Mouse (Mus musculus) midbrain, embryonic 16.5 days (tissue): ENCODE measurements around the gene R3hdm1. TPM values are rescaled to one million over a fixed set of nuclear protein-coding genes. Genes with fewer than 3 reads are reported as not detected.
"Not testable (repeated sequence)": the region's sequence is repeated elsewhere in the genome, so short reads cannot be mapped to it uniquely, and the experiment has no call there.

Experiments used
- ATAC-seq: fragments of 200-750 bp; cut with Nextera tagmentation; 2 replicates; pipeline ENCODE4 v1.8.0; 2017; ENCODE audit warnings: moderate TSS enrichment
- H3K27ac ChIP-seq: fragments of 300-500 bp; sonication (generic); 2 replicates; pipeline ENCODE4 v1.5.1; 2014; ENCODE audit warnings: mild to moderate bottlenecking, low read length, mixed read lengths
- H3K27me3 ChIP-seq: fragments of 300-500 bp; sonication (generic); 2 replicates; pipeline ENCODE4 v1.6.1; 2014; ENCODE audit warnings: low read depth, low read length, mixed read lengths; ENCODE audit not compliant: control insufficient read depth, insufficient read depth
- H3K36me3 ChIP-seq: fragments of 300-500 bp; sonication (generic); 2 replicates; pipeline ENCODE4 v1.6.1; 2014; ENCODE audit warnings: mild to moderate bottlenecking, low read length, moderate library complexity, mixed read lengths; ENCODE audit not compliant: control insufficient read depth, insufficient read depth
- H3K4me1 ChIP-seq: fragments of 300-500 bp; sonication (generic); 2 replicates; pipeline ENCODE4 v1.6.1; 2014; ENCODE audit warnings: mild to moderate bottlenecking, low read length, mixed read lengths; ENCODE audit not compliant: control insufficient read depth, insufficient read depth
- H3K4me2 ChIP-seq: fragments of 300-500 bp; sonication (generic); 2 replicates; pipeline ENCODE4 v1.6.1; 2014; ENCODE audit warnings: mild to moderate bottlenecking, low read length, mixed read lengths
- H3K4me3 ChIP-seq: fragments of 300-500 bp; sonication (generic); 2 replicates; pipeline ENCODE4 v1.5.1; 2014; ENCODE audit warnings: low read depth, mild to moderate bottlenecking, low read length, moderate library complexity, mixed read lengths
- H3K9ac ChIP-seq: fragments of 300-500 bp; sonication (generic); 2 replicates; pipeline ENCODE4 v1.6.1; 2014; ENCODE audit warnings: low read depth, low read length, mixed read lengths
- H3K9me3 ChIP-seq: fragments of 300-500 bp; sonication (generic); replicated peaks from 2 replicates; pipeline ENCODE4 v1.6.1; 2014; ENCODE audit warnings: mild to moderate bottlenecking, low read length, mixed read lengths; ENCODE audit not compliant: control insufficient read depth, poor library complexity, severe bottlenecking
- WGBS: fragments of 180-500 bp; shearing (Covaris S2); extraction: QIAGEN DNeasy Blood & Tissue Kit; methylation state at CpG from one replicate; pipeline ENCODE4 v1.1.7; 2014; 5-methylcytosine and 5-hydroxymethylcytosine counted together
- polyA plus RNA-seq: library from polyadenylated mRNA; unstranded; fragments of >200 nt; fragmentation: Nextera tagmentation; extraction: Ambion mirVana; gene quantifications from 2 replicates; pipeline ENCODE4 v1.2.1, GENCODE M21; 2015

R3hdm1 gene
- polyA plus RNA-seq, 1 experiment from 2014 or later: 84.1 TPM

DNA sequence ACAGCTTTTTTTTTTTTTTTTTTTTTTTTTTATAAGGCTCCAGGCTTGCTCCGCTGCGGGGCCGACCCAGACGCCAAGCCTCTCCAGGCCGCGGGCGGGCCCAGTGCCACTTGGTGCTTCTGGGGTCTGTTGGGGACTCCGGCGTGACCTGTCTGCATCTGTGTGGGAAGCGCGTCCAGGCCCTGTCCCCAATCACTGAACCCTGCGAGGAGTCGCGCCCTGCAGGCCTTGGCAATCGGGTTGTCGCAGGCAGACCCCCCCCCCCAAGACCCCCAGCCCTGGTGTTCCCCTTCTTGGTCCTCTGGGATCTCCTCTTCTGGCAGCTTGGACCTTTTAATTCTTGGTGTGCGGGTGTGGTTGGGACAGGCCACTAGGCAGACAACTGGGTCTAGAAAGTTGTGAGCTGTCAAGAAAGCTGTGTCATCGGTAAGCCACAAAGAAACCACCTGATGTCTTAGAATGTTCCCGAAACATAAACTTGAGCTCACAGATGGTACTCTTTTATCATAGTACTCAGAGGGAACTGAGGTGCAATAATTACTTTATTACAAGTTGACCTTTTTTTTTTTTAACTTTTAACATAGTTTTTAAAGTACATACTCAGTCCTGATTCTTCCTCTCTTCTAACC lies 141.7 kb downstream of the R3hdm1 start:
- H3K36me3 ChIP-seq: no peaks in the 10 kb centered on the region
- peak overlapping the region; percentile 88 for H3K4me2 ChIP-seq
- peaks cover 12% of the 10 kb centered on the region for H3K4me1 ChIP-seq
- H3K9me3 ChIP-seq: no peaks in the 10 kb centered on the region
- H3K27ac ChIP-seq: peak overlapping the region; percentile 91
- ATAC-seq: peak; percentile 55
- no peaks in the 10 kb centered on the region for H3K27me3 ChIP-seq
- WGBS: under 1% methylated on average over 19 of the region's 19 CpGs
- peak overlapping the region; percentile 93 for H3K9ac ChIP-seq
- H3K4me3 ChIP-seq: peak overlapping the region; percentile 85

DNA sequence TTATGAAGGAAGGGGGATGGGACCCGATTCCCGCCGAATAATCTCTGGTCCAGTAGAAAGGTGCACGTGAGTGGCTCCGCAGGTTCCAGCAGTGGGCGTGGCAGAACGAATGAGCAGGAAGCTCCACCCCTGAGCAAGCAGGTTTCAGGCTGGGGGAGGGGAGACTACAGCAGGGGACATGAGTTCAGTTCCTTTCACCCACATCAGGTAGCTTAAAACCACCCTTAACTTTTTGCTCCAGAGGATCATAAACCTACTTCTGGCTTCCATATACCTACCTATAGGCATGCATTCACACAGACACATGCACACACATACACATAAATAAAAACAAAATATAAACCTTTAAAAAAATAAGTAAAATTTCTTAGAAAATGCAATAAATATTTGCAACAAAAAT lies 164.0 kb downstream of the R3hdm1 start:
- 79% methylated on average over 7 of the region's 7 CpGs for WGBS
- H3K27ac ChIP-seq, H3K9me3 ChIP-seq, H3K4me3 ChIP-seq, H3K4me2 ChIP-seq, H3K4me1 ChIP-seq, ATAC-seq, H3K27me3 ChIP-seq, H3K9ac ChIP-seq: not testable (repeated sequence)
- peaks cover 49% of the 10 kb centered on the region for H3K36me3 ChIP-seq

DNA sequence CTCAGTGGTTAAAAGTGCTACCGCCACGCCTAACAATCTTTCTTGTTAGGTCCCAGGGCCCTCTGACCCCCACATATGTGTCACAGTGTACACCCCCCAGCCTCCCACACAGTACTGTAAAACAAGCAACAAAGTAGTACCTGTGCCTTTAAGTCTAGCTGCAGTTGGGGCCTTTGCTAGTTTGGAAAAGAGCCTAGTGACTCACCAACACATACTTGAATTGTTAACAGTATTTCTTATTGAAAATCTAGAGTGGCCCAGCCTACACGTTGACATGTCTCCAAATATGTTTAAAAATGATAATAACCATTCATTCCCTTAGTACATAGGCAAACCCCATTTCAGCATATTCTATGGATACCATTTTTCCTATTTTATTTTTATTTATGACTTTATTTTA lies 167.6 kb downstream of the R3hdm1 start:
- 99% methylated on average over 3 of the region's 3 CpGs for WGBS
- peaks cover 51% of the 10 kb centered on the region for H3K36me3 ChIP-seq
- H3K4me3 ChIP-seq: no peak overlapping the region
- no peak overlapping the region for H3K9ac ChIP-seq
- no peak overlapping the region for H3K27ac ChIP-seq
- no peak overlapping the region for H3K4me2 ChIP-seq
- no peaks in the 10 kb centered on the region for H3K4me1 ChIP-seq
- no peak for ATAC-seq
- no peaks in the 10 kb centered on the region for H3K27me3 ChIP-seq
- H3K9me3 ChIP-seq: no peaks in the 10 kb centered on the region

DNA sequence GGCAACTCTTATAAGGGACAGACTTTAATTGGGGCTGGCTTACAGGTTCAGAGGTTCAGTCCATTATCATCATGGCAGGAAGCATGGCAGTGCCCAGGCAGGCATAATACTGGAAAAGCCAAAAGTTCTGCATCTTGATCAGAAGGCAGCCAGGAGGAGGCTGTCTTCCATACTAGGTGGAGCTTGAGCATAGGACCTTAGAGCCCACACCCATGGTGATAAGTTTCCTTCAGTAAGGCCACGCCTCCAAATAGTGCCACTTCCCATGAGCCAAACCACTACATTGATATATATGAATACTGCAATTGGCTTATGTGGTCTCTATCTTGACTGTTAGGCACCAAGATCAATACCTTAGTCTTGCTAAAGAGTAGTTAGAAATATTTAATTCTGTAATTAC lies 172.8 kb downstream of the R3hdm1 start:
- H3K9me3 ChIP-seq: no peaks in the 10 kb centered on the region
- no peak overlapping the region for H3K27ac ChIP-seq
- H3K36me3 ChIP-seq: peaks cover 50% of the 10 kb centered on the region
- no peaks in the 10 kb centered on the region for H3K27me3 ChIP-seq
- no peaks in the 10 kb centered on the region for H3K4me1 ChIP-seq
- no peak overlapping the region for H3K4me3 ChIP-seq
- no peak overlapping the region for H3K4me2 ChIP-seq
- no peak for ATAC-seq
- H3K9ac ChIP-seq: no peak overlapping the region
- 93% methylated on average over 1 of the region's 1 CpGs for WGBS

DNA sequence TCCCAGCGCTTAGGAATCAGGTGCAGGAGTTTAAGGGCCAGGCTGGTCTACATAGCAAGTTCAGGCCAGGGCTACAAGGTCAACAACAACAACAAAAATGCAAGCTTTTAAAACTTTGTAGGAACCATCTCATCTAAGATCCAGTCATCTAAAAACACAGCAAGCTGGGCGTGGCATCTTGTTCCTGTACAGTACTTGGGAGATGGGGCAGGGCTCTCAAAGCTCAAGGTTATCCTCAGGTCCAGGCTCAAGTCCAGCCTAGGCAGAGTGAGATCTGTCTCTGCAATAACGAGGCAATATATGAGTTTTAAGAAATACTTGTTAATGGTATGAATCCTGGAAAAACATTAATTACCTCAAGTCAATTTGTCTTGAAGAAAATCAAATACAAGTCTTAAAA lies 175.5 kb downstream of the R3hdm1 start:
- ATAC-seq: no peak

DNA sequence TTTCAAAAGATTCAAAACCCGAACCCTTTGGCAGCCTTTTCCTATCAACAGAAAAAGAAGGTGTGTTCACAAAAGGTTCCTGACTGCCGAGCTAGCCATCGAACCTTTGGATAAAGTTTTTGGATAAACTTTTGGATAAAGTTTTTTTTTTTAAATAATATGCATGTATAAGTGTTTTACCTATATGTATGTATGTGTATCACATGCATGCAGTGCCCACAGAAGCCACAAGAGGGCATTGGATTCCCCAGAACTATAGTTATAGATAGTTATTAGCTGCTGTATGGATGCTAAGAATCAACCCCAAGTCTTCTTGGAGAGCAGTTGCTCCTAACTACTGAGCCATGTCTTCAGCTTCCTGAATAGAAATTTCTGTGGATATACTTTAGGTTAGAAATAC lies 178.7 kb downstream of the R3hdm1 start:
- Histone ChIP-seq H3K36me3 (peaks cover 22% of the 10 kb centered on the region), H3K4me1 (no peaks in the 10 kb centered on the region), H3K4me3 (no peak overlapping the region), H3K27me3 (no peaks in the 10 kb centered on the region), H3K9ac (no peak overlapping the region), H3K4me2 (no peak overlapping the region), H3K9me3 (no peaks in the 10 kb centered on the region), H3K27ac (no peak overlapping the region)
- no peak for ATAC-seq
- 98% methylated on average over 3 of the region's 3 CpGs for WGBS

More for the DNA sequence above, 175.5 kb downstream of the R3hdm1 start:
- Histone ChIP-seq H3K27me3 (no peaks in the 10 kb centered on the region), H3K4me3 (no peak overlapping the region), H3K36me3 (peaks cover 43% of the 10 kb centered on the region), H3K4me1 (no peaks in the 10 kb centered on the region), H3K9me3 (no peaks in the 10 kb centered on the region), H3K9ac (no peak overlapping the region), H3K27ac (no peak overlapping the region), H3K4me2 (no peak overlapping the region)
- 97% methylated on average over 3 of the region's 3 CpGs for WGBS

DNA sequence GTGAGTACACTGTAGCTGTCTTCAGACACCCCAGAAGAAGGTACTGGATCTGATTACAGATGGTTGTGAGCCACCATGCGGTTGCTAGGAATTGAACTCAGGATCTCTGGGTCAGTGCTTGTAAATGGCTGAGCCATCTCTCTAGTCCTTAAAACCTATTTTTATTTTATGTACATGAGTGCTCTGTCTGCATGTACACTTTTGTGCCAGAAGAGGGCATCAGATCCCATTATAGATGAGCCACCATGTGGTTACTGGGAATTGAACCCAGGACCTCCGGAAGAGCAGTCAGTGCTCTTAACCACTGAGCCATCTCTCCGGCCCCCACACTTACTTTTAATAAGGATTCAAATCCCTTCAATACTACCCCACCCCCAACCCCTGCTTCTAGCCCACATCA lies 179.8 kb downstream of the R3hdm1 start:
- no peak overlapping the region for H3K4me3 ChIP-seq
- H3K27me3 ChIP-seq: no peaks in the 10 kb centered on the region
- 100% methylated on average over 3 of the region's 3 CpGs for whole genome bisulfite sequencing
- no peak overlapping the region for H3K9ac ChIP-seq
- no peak for ATAC-seq
- H3K36me3 ChIP-seq: peaks cover 17% of the 10 kb centered on the region
- H3K9me3 ChIP-seq: no peaks in the 10 kb centered on the region
- no peak overlapping the region for H3K27ac ChIP-seq
- no peak overlapping the region for H3K4me2 ChIP-seq
- no peaks in the 10 kb centered on the region for H3K4me1 ChIP-seq

DNA sequence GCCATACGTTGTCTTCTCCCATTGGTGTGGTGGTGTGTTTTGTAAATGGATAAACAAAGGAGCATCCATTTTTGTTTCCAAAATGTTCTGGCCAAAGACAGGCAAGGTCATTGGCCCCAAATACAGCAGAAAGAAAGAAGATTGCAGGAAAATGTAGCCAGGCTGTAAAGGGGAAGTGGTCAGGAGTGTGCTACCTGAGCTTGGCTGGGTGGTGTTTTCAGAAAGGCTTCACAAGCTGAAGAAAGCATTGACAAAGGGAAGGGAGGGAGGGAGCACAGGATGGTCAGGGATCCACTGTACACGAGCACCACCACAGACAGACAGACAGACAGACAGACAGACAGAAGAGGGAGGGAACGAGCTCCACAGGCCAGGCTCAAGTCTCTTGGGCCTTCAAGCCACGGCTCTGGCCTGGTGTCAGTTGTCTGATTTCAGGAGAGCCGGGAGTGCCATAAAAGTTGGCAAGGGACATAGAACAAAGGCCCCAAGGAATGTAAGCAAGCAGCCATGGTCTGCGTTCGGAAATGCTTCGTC lies 181.1 kb downstream of the R3hdm1 start:
- Histone ChIP-seq H3K36me3 (peaks cover 8% of the 10 kb centered on the region; the same call in 1 of the 2 replicates), H3K9ac (no peak overlapping the region), H3K27me3 (no peaks in the 10 kb centered on the region), H3K27ac (no peak overlapping the region), H3K4me2 (no peak overlapping the region), H3K4me1 (no peaks in the 10 kb centered on the region), H3K9me3 (no peaks in the 10 kb centered on the region), H3K4me3 (no peak overlapping the region)
- ATAC-seq: no peak
- WGBS: 92% methylated on average over 8 of the region's 8 CpGs

DNA sequence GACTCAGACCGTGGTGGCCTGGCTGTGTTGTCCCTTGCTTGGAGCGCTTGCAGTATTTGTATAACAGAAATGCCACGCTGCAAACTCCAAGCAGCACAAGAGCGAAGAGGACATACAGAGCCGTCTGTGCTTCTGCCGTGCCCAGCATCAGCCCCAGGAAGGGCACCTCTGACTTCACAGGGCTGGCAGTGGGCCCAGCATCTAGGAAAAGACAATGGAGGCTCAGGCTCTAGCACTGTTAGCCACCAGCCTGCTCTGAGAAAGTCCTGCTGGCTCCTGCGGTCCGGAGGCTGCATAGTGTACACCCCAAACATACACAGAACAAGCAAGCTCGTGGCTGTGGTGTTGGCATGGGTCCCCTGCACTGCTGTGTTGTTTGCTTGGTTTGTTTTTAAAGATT lies 182.0 kb downstream of the R3hdm1 start:
- Histone ChIP-seq H3K27ac (no peak overlapping the region), H3K4me2 (no peak overlapping the region), H3K9me3 (no peaks in the 10 kb centered on the region), H3K27me3 (no peaks in the 10 kb centered on the region), H3K4me3 (no peak overlapping the region), H3K4me1 (no peaks in the 10 kb centered on the region), H3K9ac (no peak overlapping the region), H3K36me3 (peaks cover 3% of the 10 kb centered on the region; the same call in 1 of the 2 replicates)
- 76% methylated on average over 9 of the region's 9 CpGs for WGBS
- no peak for ATAC-seq
